Mouse (Mus musculus) spleen, adult 18-20 months (tissue): ENCODE measurements around the gene Sstr2.
A peak's percentile ranks its signal among the peaks of the same experiment; 100 is the strongest.

Experiments used
- DNase-seq, 2 experiments: peaks; one replicate each; pipeline ENCODE4 v3.0.0; 2022; ENCODE audit warnings: mixed read lengths in 2 of 2

Gene Sstr2

DNA sequence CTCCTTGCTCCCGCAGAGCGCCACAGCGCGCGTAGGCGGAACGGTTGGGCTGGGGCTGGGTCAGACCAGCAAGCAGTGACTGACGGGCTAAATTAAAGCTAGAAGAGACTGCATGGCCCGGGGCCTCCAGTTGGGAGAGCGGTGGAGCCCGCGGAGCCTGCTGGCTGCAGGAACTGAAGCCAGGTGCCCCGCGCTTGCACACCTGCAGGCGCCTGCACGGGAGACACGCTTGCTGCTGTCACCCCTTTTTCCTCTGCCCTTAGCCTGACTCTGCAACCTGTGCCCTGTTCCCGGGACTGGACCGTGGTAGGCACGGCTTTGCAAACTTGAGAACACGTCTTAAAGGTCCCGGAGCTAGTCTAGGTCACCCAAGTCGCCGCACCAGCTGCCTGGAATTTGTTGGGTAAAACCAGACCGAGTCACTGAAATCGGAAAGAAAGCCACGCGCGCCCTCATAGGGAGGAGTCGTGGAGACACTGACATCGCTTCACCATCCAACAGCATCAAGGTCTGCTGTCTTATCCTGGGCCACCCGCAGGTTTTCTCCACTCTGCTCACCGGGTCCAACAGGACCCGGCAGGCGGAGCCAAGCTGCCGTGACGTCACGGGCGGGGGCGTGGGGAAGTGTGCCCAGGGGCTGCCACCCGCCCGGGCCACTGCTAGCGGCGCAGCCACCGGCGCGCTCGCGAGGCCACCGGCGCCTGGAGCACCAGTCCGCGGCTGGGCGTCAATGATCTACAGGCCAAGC is at the start of gene Sstr2:
Sstr2 (plus strand) TSS at position 671 of the 748 bp plus-strand sequence.
- peak; percentile 53 to 77 for DNase-seq

DNA sequence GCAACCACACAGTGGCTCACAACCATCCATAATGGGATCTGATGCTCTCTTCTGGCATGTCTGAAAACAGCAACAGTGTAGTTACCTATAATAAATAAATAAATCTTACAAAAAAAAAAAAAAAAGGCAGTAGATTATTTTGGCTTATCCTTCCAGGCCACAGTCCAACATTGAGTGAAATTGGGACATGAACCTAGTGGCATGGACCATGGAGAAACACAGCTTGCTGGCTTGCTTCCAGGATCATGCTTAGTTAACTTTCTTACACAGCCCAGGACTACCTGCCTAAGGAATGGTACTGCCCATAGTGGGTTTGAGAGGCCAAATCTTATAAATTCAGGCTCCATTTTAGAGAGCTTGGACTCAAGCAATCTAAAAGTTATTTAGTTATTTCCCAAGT is 47.5 kb upstream of the Sstr2 start:
- no peak for DNase-seq

GRCm38 (mm10) chr11:113572641-113573040 is 46.5 kb upstream of the Sstr2 start:
- no peak for DNase-seq

- DNase-seq, result no peak
Observed at GRCm38 (mm10) chr11:113577221-113577620, 41.9 kb upstream of the Sstr2 start.

DNA sequence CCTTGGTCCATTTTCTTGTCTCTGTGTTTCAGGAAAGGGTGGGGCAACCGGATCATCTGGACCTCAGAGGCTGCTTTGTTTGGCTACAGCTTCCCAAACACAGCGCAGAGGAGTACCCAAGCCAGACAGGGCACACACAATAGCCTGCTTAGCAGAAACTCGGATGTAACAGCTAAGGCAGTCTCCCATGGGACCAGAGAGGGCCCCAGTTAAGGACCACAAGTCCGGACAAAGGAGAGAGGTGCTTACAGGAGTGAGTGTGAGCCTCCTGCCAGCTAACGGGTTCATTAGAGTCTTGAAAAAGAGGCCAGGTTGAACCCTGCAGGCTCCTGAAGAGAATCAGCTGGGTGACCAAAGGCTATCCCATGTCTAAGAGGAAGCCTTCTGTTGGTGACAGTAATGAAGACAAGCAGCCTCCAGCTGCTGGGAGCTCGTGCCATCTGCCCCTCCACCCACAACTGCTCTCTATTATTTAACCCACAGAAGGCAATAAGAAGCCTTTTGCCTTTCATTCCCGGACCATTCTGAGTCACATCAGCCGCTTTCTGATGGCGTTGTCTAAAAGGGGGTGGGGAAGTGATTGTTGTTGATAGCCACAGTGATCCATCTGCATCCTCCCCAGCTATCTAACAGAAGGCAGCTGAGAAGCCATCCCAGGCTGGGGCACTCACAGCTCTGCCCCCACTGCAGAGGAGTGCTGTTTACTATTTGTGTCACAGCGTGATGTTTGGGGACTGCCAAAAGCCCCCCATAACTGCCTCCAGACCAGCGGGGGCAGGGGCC is 35.1 kb upstream of the Sstr2 start:
- no peak for DNase-seq

- DNase-seq, result no peak
Observed at GRCm38 (mm10) chr11:113586423-113586822, 32.7 kb upstream of the Sstr2 start.

DNA sequence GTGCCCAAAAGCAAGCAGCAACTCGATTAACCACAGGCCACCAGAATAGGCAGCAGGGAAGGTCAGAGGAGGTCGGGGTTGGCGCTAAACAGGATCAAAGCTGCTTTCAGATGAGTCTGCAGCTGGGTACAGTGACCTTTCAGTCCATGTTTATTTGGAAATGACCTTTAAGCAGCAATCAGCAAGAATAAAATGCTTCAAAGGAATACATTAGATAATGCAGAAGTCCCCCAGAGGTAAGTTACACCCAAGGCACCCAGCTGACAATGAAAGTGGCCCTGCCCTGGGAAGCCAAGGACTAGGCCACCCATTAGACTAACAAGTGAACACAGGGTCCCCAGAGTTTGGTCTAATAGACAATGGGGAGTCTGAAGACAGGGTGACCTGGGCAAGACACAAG is 30.2 kb upstream of the Sstr2 start:
- DNase-seq, result no peak

GRCm38 (mm10) chr11:113595144-113595543 is 24.0 kb upstream of the Sstr2 start:
- no peak for DNase-seq

GRCm38 (mm10) chr11:113597632-113598031 is 21.5 kb upstream of the Sstr2 start:
- no peak for DNase-seq

- DNase-seq, result no peak
Observed at GRCm38 (mm10) chr11:113600526-113601245, 18.5 kb upstream of the Sstr2 start.

DNA sequence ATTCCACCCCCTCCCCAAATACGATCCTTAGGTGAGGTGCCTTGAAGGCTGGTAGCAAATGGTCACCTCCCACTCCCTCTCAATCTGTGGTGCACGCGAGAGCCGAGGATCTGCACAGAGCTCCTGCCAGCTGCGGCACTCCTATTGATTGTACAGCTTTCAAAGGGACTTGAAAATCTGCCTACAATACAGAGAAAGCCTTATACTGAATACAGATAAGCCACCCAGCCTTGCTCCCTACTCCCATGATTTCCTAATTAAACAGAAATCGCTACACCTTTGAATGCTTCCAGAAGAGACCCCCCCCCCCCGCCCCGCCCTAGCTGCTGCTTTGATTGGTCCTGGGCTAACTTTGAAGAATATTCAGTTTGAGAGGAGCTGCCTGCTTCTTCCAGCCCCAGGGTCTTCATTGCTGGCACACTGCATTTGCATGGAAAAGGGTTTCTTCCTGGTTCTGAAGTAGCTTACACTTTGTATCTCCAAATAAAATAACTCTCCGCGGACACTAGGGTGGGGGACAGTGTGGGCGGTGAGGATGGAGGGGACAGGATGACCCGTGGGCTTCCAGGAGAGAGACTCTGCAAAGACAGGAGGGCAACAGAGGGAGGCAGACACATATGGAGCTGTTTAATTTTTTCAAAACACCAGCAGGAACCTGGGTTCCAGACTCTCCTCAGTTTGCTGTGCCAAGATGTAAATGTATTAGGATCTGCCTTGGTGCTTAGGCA is 17.4 kb upstream of the Sstr2 start:
- no peak for DNase-seq

DNA sequence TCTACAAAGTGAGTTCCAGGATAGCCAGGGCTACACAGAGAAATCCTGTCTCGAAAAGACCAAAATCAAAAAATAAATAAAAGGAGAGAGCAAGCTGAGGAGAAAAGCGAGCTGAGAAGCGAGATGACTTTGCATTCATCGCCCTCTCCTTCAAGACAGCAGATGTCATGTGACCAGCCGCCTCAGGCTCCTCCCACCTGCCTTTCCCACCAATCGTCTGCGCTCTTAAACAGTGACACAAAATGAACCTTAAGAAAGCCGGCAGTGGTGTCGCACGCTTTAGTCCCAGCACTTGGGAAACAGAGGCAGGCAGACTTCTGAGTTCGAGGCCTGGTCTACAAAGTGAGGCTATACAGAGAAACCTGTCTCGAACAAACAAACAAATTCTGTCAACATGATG is 11.6 kb upstream of the Sstr2 start:
- DNase-seq, result no peak

GRCm38 (mm10) chr11:113609581-113609980 is 9.6 kb upstream of the Sstr2 start:
- DNase-seq, result no peak

DNA sequence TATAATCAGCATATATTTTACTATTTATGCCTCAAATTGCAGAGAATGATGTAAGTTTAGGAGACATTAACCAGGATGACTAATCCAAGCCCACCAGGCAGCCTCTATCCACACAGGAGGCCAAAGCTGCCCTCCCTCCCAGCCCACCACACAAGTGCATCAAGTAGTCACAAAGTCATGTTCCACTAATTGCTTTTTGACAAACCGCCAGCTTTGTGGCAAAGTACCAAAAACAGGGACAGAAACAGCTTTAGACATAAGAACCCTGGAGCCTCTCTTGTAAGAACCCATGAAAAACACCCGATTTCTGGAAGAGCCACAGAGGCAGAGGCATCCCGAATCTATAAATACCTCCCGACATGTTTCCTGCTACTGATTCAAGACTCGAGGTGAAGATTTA is 8.9 kb upstream of the Sstr2 start:
- DNase-seq, result no peak

- DNase-seq, result no peak
Observed at GRCm38 (mm10) chr11:113611112-113611646, 8.0 kb upstream of the Sstr2 start.

DNA sequence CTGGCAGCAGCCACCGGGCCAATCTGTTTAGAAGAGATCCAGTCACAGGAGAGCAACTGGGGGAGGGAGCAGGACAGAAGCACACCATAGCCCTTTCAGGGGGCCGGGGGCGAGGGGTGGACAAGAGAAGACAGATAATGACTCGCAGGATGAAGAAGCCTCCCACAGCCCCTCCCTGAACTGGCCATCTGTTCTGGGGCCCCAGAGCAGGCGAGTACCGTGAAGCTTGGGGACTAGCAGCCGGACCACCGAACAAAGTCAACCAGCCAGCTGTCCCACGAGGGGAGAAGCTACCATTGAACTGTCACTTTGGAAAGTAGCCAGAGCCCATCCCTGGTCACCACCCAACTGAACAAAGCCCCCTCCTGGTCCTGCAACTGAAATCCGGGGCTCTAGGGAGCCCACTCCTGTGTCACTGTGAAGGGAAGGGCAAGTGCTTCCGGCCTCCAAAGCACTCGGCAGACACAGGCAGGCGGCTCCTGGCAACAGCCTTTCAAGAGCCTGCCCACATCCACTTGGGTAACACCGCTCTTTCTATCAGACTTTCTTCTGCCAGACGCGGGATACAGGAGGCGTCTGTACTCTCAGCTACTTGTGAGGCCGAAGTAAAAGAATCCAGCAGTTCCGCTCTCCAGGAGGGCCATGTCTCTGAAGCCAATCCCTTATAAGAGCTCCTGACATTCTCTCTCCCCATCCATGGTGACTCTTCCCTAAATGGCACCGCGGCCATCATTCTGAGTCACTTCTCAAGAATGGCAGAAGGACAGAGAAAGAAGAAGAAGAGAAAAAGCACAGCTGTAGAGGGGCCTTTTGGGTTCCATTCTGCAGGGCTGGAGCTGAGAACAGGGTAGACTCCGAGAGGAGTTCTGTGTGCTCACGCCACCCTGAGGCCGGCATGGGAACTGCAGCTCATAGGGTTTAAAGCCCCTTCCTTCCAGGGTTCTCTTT is 7.2 kb upstream of the Sstr2 start:
- peak in 1 of 2 experiments; percentile 46 for DNase-seq

GRCm38 (mm10) chr11:113614476-113614875 is 4.7 kb upstream of the Sstr2 start:
- no peak for DNase-seq

DNA sequence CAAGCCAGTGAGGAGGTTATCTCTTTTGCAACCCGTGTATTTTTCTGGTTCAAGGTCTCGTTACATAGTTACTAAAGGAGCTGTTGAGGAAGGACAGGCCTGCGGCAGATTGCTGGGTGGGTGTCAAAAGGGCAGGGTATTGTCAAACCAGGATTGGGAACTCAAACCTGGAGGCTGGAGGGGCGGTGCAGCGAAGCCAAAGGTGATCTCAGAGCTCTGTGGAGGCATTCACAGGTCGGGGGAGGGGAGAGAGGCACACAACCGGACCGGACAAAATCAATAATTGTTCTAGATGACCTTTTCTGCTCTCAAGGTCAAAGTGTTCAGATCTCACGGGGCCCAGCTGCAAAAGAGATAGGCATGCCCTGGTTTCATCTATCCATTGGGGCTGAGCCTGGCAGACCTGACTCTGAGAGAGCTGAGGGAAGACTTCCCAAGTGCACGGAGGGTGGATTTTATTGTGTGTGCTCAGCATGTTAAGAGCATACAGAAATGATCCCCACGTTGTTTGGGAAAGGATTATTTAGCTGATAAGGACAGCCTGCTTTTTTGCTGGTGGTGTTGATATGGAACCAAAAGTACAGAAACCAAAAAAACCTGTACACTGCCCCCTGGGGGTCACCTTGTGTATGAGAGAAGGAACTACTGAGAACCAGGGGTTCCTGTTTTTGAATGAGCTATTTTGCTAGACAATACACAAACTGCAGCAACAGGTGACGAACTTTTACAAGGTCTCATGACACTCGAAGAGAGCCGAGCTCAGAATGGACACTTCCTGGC is 1.8 kb upstream of the Sstr2 start:
- peak; percentile 21 to 77 for DNase-seq

DNA sequence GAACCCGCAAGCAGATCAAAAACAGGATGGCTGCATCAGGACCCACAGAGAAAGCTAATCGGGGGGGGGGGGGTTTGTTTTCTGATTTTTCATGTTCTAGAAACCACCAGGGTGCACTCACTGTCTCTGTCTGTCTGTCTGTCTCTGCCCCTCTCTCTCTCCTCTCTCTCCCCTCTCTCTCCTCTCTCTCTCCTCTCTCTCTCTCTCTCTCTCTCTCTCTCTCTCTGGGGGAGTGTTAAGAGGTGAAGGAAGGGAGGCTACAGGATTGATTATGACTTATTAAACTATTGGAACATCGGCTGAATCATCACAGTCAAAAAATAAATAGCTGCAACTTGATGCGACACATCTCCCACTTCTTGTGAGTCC is 855 bp upstream of the Sstr2 start:
- DNase-seq, result no peak

DNA sequence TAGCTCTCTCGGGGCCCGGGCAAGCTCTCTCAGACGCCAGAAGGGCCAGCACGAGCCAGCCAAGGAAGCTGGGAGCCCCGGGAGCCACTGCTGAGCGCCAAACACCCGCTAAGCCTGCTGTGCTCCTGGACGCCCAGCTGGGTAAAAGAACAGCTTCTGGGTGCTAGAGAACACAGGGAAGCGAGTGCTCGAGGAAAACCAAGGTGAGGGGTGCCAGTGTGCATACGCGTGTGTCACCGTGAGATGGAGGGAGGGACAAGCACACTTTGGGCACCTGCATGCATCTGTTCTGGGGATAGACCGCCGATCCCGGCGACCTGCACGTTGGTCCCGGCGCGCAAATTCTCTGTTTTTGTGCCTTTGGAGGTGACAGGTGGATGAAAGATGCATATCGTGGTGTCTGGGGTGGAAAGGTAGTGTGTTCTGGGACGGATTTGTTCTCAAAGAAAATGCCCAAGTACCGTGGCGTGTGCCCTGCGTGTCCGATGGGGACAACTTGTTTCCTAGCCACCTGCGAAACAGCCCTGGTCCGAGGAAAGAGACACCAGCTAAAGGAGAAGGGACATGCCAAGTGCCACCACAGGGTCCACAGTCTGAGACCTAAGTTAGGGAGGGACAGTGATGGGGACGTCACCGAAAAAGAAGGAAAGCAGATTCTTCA is 408 bp downstream of the Sstr2 start:
- no peak for DNase-seq
